Mouse (Mus musculus) ES-Bruce4 (cell line): ENCODE results near the gene Klf11. TPM values are rescaled to one million over a fixed set of nuclear protein-coding genes. Genes with fewer than 3 reads are reported as not detected.
"Not testable (repeated sequence)": the region's sequence is repeated elsewhere in the genome, so short reads cannot be mapped to it uniquely, and the experiment has no call there.

Experiments used
- H3K27ac ChIP-seq: 2 replicates; pipeline ENCODE4 v1.5.1; 2012; ENCODE audit warnings: low read length, inconsistent platforms; ENCODE audit not compliant: insufficient read depth
- H3K27me3 ChIP-seq: 2 replicates; pipeline ENCODE4 v1.6.1; 2012; ENCODE audit warnings: mild to moderate bottlenecking, low read length, inconsistent platforms; ENCODE audit not compliant: control insufficient read depth, poor library complexity, insufficient read depth, severe bottlenecking
- H3K36me3 ChIP-seq: 2 replicates; pipeline ENCODE4 v1.6.1; 2012; ENCODE audit warnings: inconsistent platforms, mild to moderate bottlenecking, low read length, moderate library complexity; ENCODE audit not compliant: control insufficient read depth, poor library complexity, insufficient read depth, severe bottlenecking
- H3K4me1 ChIP-seq: one replicate; pipeline ENCODE4 v1.8.1; 2011; ENCODE audit warnings: low read length; ENCODE audit not compliant: control insufficient read depth, insufficient read depth
- H3K4me3 ChIP-seq: 2 replicates; pipeline ENCODE4 v1.5.1; 2011; ENCODE audit warnings: low read depth, mild to moderate bottlenecking, low read length
- H3K9ac ChIP-seq: 2 replicates; pipeline ENCODE4 v1.6.1; 2012; ENCODE audit warnings: low read depth, mild to moderate bottlenecking, inconsistent platforms; ENCODE audit not compliant: poor library complexity, severe bottlenecking
- H3K9me3 ChIP-seq: replicated peaks from 2 replicates; pipeline ENCODE4 v1.6.1; 2012; ENCODE audit warnings: mild to moderate bottlenecking, low read length, inconsistent platforms; ENCODE audit not compliant: control insufficient read depth, poor library complexity, insufficient read depth, severe bottlenecking
- CTCF ChIP-seq: IDR thresholded peaks from one replicate; pipeline ENCODE4 v1.8.1; 2011; ENCODE audit warnings: low read depth, low read length
- EP300 ChIP-seq: IDR thresholded peaks from 2 replicates; pipeline ENCODE4 v1.6.1; 2011; ENCODE audit warnings: low read depth, low read length; ENCODE audit not compliant: insufficient read depth
- POLR2A ChIP-seq: IDR thresholded peaks from one replicate; pipeline ENCODE4 v1.8.1; 2011; ENCODE audit warnings: low read length; ENCODE audit not compliant: insufficient read depth
- polyA plus RNA-seq: library from polyadenylated mRNA; stranded (reverse); fragments of >200 nt; gene quantifications from 2 replicates; pipeline ENCODE4 v1.2.4, GENCODE M21; 2011; ENCODE audit warnings: low read depth; ENCODE audit not compliant: missing spikeins, insufficient read depth, insufficient read length

The Klf11 gene
- polyA plus RNA-seq, 1 experiment, result 23.8 TPM

DNA sequence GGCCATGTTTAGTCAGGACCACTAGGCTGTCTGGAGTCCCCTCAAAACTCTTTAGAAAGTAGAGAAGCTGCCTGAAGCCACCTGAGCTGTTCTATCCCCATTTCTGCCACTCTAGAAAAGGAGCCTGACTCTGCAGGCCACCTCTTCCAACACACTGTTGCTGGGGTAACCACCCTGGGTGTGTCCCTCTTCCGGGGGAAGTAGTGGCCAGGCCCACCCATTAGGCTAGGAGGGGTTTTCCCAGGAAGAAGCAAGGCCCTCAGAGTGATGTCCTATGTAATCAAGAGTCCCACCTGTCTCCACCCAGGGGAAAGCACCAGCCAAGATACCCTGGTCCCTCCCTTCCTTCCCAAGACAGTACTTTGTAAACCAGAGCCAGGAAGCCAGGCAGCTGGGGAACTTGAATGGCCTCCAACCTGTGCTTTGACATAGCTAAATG lies 17.3 kb upstream of the Klf11 start:
- Histone ChIP-seq H3K36me3 (no peaks in the 10 kb centered on the region), H3K9me3 (no peaks in the 10 kb centered on the region), H3K9ac (no peak overlapping the region), H3K27ac (no peak overlapping the region), H3K4me1 (no peaks in the 10 kb centered on the region), H3K4me3 (no peak overlapping the region), H3K27me3 (no peaks in the 10 kb centered on the region)
- TF ChIP-seq EP300 (no peak), CTCF (no peak), POLR2A (no peak)

GRCm38 (mm10) chr12:24634212-24634611 lies 16.9 kb upstream of the Klf11 start:
- Histone ChIP-seq H3K27me3 (no peaks in the 10 kb centered on the region), H3K9ac (no peak overlapping the region), H3K36me3 (no peaks in the 10 kb centered on the region), H3K27ac (no peak overlapping the region), H3K9me3 (no peaks in the 10 kb centered on the region), H3K4me1 (no peaks in the 10 kb centered on the region), H3K4me3 (no peak overlapping the region)
- TF ChIP-seq EP300, result no peak
- no peak for TF ChIP-seq POLR2A
- no peak for TF ChIP-seq CTCF

DNA sequence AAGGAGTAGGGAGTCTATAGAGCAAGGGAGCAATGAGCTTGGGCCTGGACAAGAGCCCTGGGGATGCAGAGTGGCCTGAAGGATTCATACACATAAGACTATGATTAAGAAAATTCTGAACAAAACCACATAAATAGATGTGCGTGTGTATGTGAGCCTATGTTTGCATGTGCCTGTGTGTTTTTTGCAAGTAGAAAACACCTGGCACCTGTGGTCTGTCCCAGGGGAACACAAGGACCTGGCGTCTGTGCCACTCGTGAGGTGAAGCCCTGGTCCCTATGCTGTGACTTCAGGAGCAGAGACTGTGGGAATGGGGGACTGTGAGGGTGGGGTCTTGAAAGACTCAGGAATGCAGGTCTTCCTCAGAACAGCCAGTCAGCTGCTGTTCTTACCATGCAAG lies 16.4 kb upstream of the Klf11 start:
- Histone ChIP-seq H3K9ac (no peak overlapping the region), H3K27ac (no peak overlapping the region), H3K36me3 (no peaks in the 10 kb centered on the region), H3K27me3 (no peaks in the 10 kb centered on the region), H3K4me3 (no peak overlapping the region), H3K9me3 (no peaks in the 10 kb centered on the region), H3K4me1 (no peaks in the 10 kb centered on the region)
- TF ChIP-seq CTCF, result no peak
- no peak for TF ChIP-seq POLR2A
- TF ChIP-seq EP300, result no peak

GRCm38 (mm10) chr12:24638787-24639186 lies 12.3 kb upstream of the Klf11 start:
- not testable (repeated sequence) for H3K27me3 ChIP-seq, H3K4me3 ChIP-seq, H3K4me1 ChIP-seq, H3K9me3 ChIP-seq, H3K9ac ChIP-seq, H3K36me3 ChIP-seq, H3K27ac ChIP-seq

- Histone ChIP-seq H3K9me3 (no peaks in the 10 kb centered on the region), H3K4me3 (no peak overlapping the region)
- TF ChIP-seq POLR2A, result no peak
- no peak for TF ChIP-seq EP300
- no peak for TF ChIP-seq CTCF
Observed at GRCm38 (mm10) chr12:24642370-24642802, 8.7 kb upstream of the Klf11 start.

DNA sequence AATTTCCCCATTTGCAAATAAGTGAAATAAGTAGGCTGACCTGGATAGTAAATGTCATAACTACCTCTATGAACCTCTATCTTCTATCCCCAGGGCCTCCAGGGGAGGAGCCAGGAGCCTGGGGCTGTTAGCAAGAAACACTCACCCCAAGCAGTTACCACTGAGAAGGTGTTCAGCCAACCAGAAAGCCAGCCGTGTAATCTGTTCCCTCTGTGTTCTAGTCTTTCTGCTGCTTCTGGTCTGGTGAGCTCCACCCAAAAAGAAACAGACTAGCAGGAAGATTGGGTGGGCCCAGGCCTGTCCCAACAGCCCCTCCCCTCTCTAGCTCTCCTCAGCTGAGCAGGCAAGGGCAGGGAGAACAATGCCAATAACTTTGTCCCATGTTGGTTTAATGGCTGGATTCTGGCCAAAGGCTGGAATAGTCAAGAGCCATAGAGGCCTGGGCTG lies 6.9 kb upstream of the Klf11 start:
- Histone ChIP-seq H3K27ac (no peak overlapping the region), H3K4me1 (peaks cover 4% of the 10 kb centered on the region), H3K27me3 (no peaks in the 10 kb centered on the region), H3K9ac (no peak overlapping the region), H3K4me3 (no peak overlapping the region), H3K9me3 (no peaks in the 10 kb centered on the region), H3K36me3 (no peaks in the 10 kb centered on the region)
- TF ChIP-seq POLR2A (no peak), EP300 (no peak), CTCF (no peak)

More at GRCm38 (mm10) chr12:24642370-24642802, 8.7 kb upstream of the Klf11 start:
- no peaks in the 10 kb centered on the region for H3K36me3 ChIP-seq
- H3K9ac ChIP-seq, result no peak overlapping the region
- no peak overlapping the region for H3K27ac ChIP-seq
- peaks cover 4% of the 10 kb centered on the region for H3K4me1 ChIP-seq
- H3K27me3 ChIP-seq, result no peaks in the 10 kb centered on the region
